Mouse (Mus musculus) gastrocnemius, postnatal 36 days (tissue): Measurements from ENCODE around the gene Tas2r120. TPM values are rescaled to one million over a fixed set of nuclear protein-coding genes. Genes with fewer than 3 reads are reported as not detected.
"Not testable (repeated sequence)": the region's sequence is repeated elsewhere in the genome, so short reads cannot be mapped to it uniquely, and the experiment has no call there.

Source experiments
- DNase-seq, 2 experiments: peaks; one replicate each; pipeline ENCODE4 v3.0.0; 2022
- intact Hi-C: fragments of 180-260 bp; cut with DNase I; formaldehyde crosslinking; loops from one replicate; pipeline ENCODE4 v1.15.1; 2025
- long read RNA-seq, 2 experiments: library from polyadenylated mRNA; stranded (forward); transcript quantifications; one replicate each; pipeline ENCODE4 v2.0.0; 2021
- total RNA-seq, 2 experiments: library from RNA; stranded (reverse); gene quantifications; 2 replicates each; pipeline ENCODE4 v1.2.3; 2021

Tas2r120 gene
- not detected for total RNA-seq
- long read RNA-seq, experiment 1 = 0 reads
- long read RNA-seq, experiment 2 = 0 reads

- DNase-seq = no peak
- intact Hi-C loops = no loop called here
These were observed at the start of gene Tas2r120 for GRCm38 (mm10) chr6:132656653-132657052. TSS of gene Tas2r120 (plus strand) at chr6:132656953.

- intact Hi-C loops = no loop called here
- DNase-seq = no peak
These were observed 7.4 kb upstream of the Tas2r120 start for GRCm38 (mm10) chr6:132649399-132649798.

GRCm38 (mm10) chr6:132651426-132651825 lies 5.3 kb upstream of the Tas2r120 start, which contains the start of gene A630073D07Rik:
TSS of gene A630073D07Rik (minus strand) at chr6:132651526.
- DNase-seq = no peak
- intact Hi-C loops = no loop called here

- DNase-seq, intact Hi-C loops: not testable (repeated sequence)
These were observed 34.8 kb downstream of the Tas2r120 start for GRCm38 (mm10) chr6:132691596-132691995.

- DNase-seq = no peak
- intact Hi-C loops = no loop called here
These were observed 44.2 kb downstream of the Tas2r120 start, which contains the start of gene Tas2r121 for GRCm38 (mm10) chr6:132700907-132701306. TSS of gene Tas2r121 (minus strand) at chr6:132701007.

Other genes with a start within 250 kb of the Tas2r120 start
- gene Prh1, start 87.1 kb upstream of the Tas2r120 start, total RNA-seq = not detected
- gene Prp2, start 61.0 kb upstream of the Tas2r120 start, total RNA-seq = not detected
- gene A630073D07Rik, start 5.4 kb upstream of the Tas2r120 start, total RNA-seq = not detected
- gene Tas2r121, start 44.1 kb downstream of the Tas2r120 start, total RNA-seq = not detected
- gene Tas2r122, start 55.0 kb downstream of the Tas2r120 start, total RNA-seq = not detected
- not detected for gene Tas2r115, start 81.1 kb downstream of the Tas2r120 start, total RNA-seq
- gene Tas2r124, start 97.8 kb downstream of the Tas2r120 start, total RNA-seq = not detected
- not detected for gene Tas2r102, start 105.2 kb downstream of the Tas2r120 start, total RNA-seq
- not detected for gene Tas2r136, start 121.2 kb downstream of the Tas2r120 start, total RNA-seq
- not detected for gene Tas2r117, start 145.9 kb downstream of the Tas2r120 start, total RNA-seq
- not detected for gene Tas2r123, start 190.2 kb downstream of the Tas2r120 start, total RNA-seq
- not detected for gene Tas2r116, start 198.5 kb downstream of the Tas2r120 start, total RNA-seq
- gene Tas2r110, start 211.1 kb downstream of the Tas2r120 start, total RNA-seq = not detected
- gene Tas2r113, start 236.1 kb downstream of the Tas2r120 start, total RNA-seq = not detected